Mouse (Mus musculus) spleen, postnatal 10 days (tissue): ENCODE data around the gene Egln1.

Source experiments
- DNase-seq, 2 experiments: peaks; one replicate each; pipeline ENCODE4 v3.0.0; 2021 to 2022; ENCODE audit warnings: low spot score in 2 of 2

Gene Egln1

GRCm38 (mm10) chr8:124860188-124860587 lies 88.9 kb downstream of the Egln1 start:
- DNase-seq: no peak

DNA sequence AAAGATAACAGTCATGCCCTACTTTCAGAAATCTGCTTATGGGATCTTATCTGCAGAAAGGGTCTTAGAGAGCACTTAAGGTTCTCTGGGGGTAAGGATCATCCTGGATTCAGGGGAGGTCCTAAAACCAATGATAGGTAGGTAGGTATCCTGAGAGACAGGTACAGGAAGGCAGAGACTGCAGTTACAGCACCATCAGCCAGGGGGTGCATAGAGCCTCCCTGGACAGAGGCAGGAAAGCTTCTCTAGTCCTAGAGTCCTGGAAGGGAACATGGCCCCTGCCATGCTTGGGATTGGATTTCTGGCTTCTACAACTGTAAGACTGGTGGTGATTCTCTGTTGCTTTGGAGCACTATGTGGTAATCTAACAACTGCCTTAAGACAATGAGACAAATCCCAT lies 89.7 kb downstream of the Egln1 start:
- DNase-seq: peak in 1 of 2 experiments; percentile 64
